ENCODE assay signal across 9 mouse cellular contexts in the genomic region with DNA sequence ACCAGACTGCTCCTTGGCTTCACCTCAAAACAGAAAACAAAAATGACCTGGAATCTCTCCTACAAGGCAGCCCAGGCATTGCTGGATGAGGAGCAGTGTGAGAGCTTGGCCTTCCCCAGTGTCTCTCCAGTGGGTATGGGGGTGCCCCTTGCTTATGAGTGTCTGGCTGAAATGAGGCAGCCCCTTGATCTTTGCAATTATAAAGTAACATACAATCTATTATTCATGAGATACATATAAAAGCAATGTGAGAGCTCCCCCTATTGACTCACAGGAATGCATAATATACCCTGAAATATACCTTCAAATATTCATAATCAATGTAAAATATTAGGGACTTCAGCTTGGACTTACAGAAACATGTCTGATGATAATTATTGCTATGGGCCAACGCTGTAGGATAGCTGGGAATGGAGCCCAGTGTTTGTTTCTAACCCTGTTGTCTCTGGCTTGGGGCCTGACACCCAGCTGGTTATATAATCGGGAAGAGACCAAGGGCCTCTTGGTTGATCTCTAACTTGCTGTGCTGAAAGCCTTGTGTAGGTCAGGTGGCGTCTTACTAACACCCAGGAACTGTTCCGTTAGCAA. TPM values are rescaled to one million over a fixed set of nuclear protein-coding genes. Genes with fewer than 3 reads are reported as not detected.
DNase-seq lines count a peak whose midpoint lies in the region; ATAC-seq and TF ChIP-seq lines count a peak whose summit lies in the region.
"Had no signal": no experiment of that assay in that cellular context is flagged by ENCODE, and none has a peak within 500 bp of the region (broad histone marks: within the 10 kb centered on the region; RNA-seq: fewer than 3 reads in every experiment).

No protein-coding gene starts in this region.

- no peak overlapping the region for H3K9ac ChIP-seq in heart, embryonic 11.5 days (ENCODE audit: low read depth, low read length)
- no peak overlapping the region for H3K9ac ChIP-seq in stomach, postnatal 0 days (ENCODE audit: low read length)

- peak; percentile 7 for DNase-seq in heart, postnatal 4 days
- peak; percentile 6 for DNase-seq in retina, adult 2 months (ENCODE audit: low read depth, low spot score)
- no peak for DNase-seq in retina, postnatal 1 day
- DNase-seq in kidney, adult 18-20 months, result peak; percentile 29
- no peak for DNase-seq in stomach, postnatal 0 days (ENCODE audit: low spot score)
- DNase-seq in yolk sac, embryonic 10.5 days (ENCODE audit: low spot score), result no peak

- no peaks in the 10 kb centered on the region for H3K27me3 ChIP-seq in heart, embryonic 11.5 days (ENCODE audit: control insufficient read depth, insufficient read depth, low read length)
- no peaks in the 10 kb centered on the region for H3K27me3 ChIP-seq in stomach, postnatal 0 days (ENCODE audit: control insufficient read depth, insufficient read depth, low read length)

- H3K4me1 ChIP-seq in heart, embryonic 11.5 days (ENCODE audit: control insufficient read depth, insufficient read depth, low read length), result no peaks in the 10 kb centered on the region
- H3K4me1 ChIP-seq in stomach, postnatal 0 days (replicated peaks; ENCODE audit: control insufficient read depth, insufficient read depth), result no peaks in the 10 kb centered on the region

- TF ChIP-seq CTCF in stomach, postnatal 0 days (IDR thresholded peaks at IDR 0.05; ENCODE audit: low read depth), result peak; percentile 58

- no peak overlapping the region for H3K27ac ChIP-seq in heart, embryonic 11.5 days (ENCODE audit: low read depth, low read length)
- no peak overlapping the region for H3K27ac ChIP-seq in stomach, postnatal 0 days (replicated peaks)

- ATAC-seq in heart, embryonic 11.5 days (replicated peaks; ENCODE audit: insufficient number of reproducible peaks, low FRiP score, low TSS enrichment), result no peak
- ATAC-seq in stomach, postnatal 0 days (ENCODE audit: low FRiP score, low TSS enrichment), result no peak
- no peak for ATAC-seq in activated CD4-positive, CD25-positive, alpha-beta regulatory T cell, adult 4 months

- H3K4me3 ChIP-seq in heart, embryonic 11.5 days (ENCODE audit: low read depth, low read length), result no peak overlapping the region
- no peak overlapping the region for H3K4me3 ChIP-seq in stomach, postnatal 0 days (ENCODE audit: low read depth, low read length)
- H3K4me3 ChIP-seq: erythroblast, embryonic 14.5 days had no signal

- H3K4me2 ChIP-seq in heart, embryonic 11.5 days, result no peak overlapping the region
- no peak overlapping the region for H3K4me2 ChIP-seq in stomach, postnatal 0 days (replicated peaks; ENCODE audit: low read depth)

- H3K9me3 ChIP-seq in heart, embryonic 11.5 days (replicated peaks; ENCODE audit: control insufficient read depth, low read length), result no peaks in the 10 kb centered on the region
- no peaks in the 10 kb centered on the region for H3K9me3 ChIP-seq in stomach, postnatal 0 days (ENCODE audit: control insufficient read depth, low read length)

- WGBS in heart, embryonic 11.5 days (ENCODE audit: insufficient replicate concordance), result 68% methylated on average over 4 of the region's 4 CpGs
- WGBS in stomach, postnatal 0 days, result 45% methylated on average over 4 of the region's 4 CpGs

- no peaks in the 10 kb centered on the region for H3K36me3 ChIP-seq in heart, embryonic 11.5 days (ENCODE audit: control insufficient read depth, insufficient read depth, low read length)
- no peaks in the 10 kb centered on the region for H3K36me3 ChIP-seq in stomach, postnatal 0 days (ENCODE audit: control insufficient read depth, insufficient read depth, low read length)

- no peak for TF ChIP-seq EP300 in stomach, postnatal 0 days (optimal IDR thresholded peaks at IDR 0.05)

RNA-seq across cellular contexts. Expression of gene Eya4, which starts 52.9 kb away (rescaled TPM):
- total RNA-seq in heart, postnatal 4 days (2021), result 1 to 10 TPM in 1 of 2 experiments, under 1 TPM in 1; 0.95 to 1.2 TPM
- 1.9 and 2.2 TPM in 2 replicates for polyA plus RNA-seq in heart, embryonic 11.5 days (2014; fragmentation: Nextera tagmentation; extraction: Ambion mirVana)
- polyA plus RNA-seq in stomach, postnatal 0 days (2015; fragmentation: Nextera tagmentation; extraction: Ambion mirVana), result 0.28 and 0.33 TPM in 2 replicates
- under 1 TPM in 1 of 2 experiments, not detected in 1; 0.56 TPM for polyA plus RNA-seq in activated CD4-positive, CD25-positive, alpha-beta regulatory T cell, adult 4 months (2017; shearing (Covaris generic))
- polyA plus RNA-seq: erythroblast, embryonic 14.5 days had no signal

Comparison
In these comparisons a context has a peak if more than half of its experiments do, and no peak if none do; other contexts are left out.
1. DNase-seq: peak in heart, postnatal 4 days (single experiment), retina, adult 2 months (single experiment) and kidney, adult 18-20 months (single experiment); none in retina, postnatal 1 day (single experiment), stomach, postnatal 0 days (single experiment) and yolk sac, embryonic 10.5 days (single experiment).